Mouse (Mus musculus) embryonic facial prominence, embryonic 15.5 days (tissue): ENCODE data around the gene Grik4. TPM values are rescaled to one million over a fixed set of nuclear protein-coding genes. Genes with fewer than 3 reads are reported as not detected.

Source experiments
- ATAC-seq: fragments of 200-750 bp; cut with Nextera tagmentation; 2 replicates; pipeline ENCODE4 v1.8.0; 2017; ENCODE audit warnings: low read depth, moderate TSS enrichment; ENCODE audit not compliant: insufficient number of reproducible peaks, low FRiP score, low TSS enrichment
- H3K27ac ChIP-seq: fragments of 300-500 bp; sonication (generic); replicated peaks from 2 replicates; pipeline ENCODE4 v1.5.1; 2015; ENCODE audit warnings: mild to moderate bottlenecking, inconsistent platforms
- H3K27me3 ChIP-seq: fragments of 300-500 bp; sonication (generic); 2 replicates; pipeline ENCODE4 v1.6.1; 2015; ENCODE audit warnings: inconsistent platforms
- H3K36me3 ChIP-seq: fragments of 300-500 bp; sonication (generic); 2 replicates; pipeline ENCODE4 v1.6.1; 2015; ENCODE audit warnings: mild to moderate bottlenecking, inconsistent platforms
- H3K4me1 ChIP-seq: fragments of 300-500 bp; sonication (generic); 2 replicates; pipeline ENCODE4 v1.6.1; 2015; ENCODE audit warnings: inconsistent platforms
- H3K4me2 ChIP-seq: fragments of 300-500 bp; sonication (generic); replicated peaks from 2 replicates; pipeline ENCODE4 v1.6.1; 2015; ENCODE audit warnings: mild to moderate bottlenecking, inconsistent platforms
- H3K4me3 ChIP-seq: fragments of 300-500 bp; sonication (generic); replicated peaks from 2 replicates; pipeline ENCODE4 v1.5.1; 2015; ENCODE audit warnings: mild to moderate bottlenecking, inconsistent platforms
- H3K9ac ChIP-seq: fragments of 300-500 bp; sonication (generic); 2 replicates; pipeline ENCODE4 v1.6.1; 2015; ENCODE audit warnings: inconsistent platforms
- H3K9me3 ChIP-seq: fragments of 300-500 bp; sonication (generic); replicated peaks from 2 replicates; pipeline ENCODE4 v1.6.1; 2016; ENCODE audit warnings: inconsistent platforms
- WGBS: fragments of 180-500 bp; shearing (Covaris S2); methylation state at CpG from one replicate; pipeline ENCODE4 v1.1.7; 2015; 5-methylcytosine and 5-hydroxymethylcytosine counted together
- polyA plus RNA-seq: library from polyadenylated mRNA; unstranded; fragments of >200 nt; fragmentation: Nextera tagmentation; extraction: Ambion mirVana; gene quantifications from 2 replicates; pipeline ENCODE4 v1.2.1, GENCODE M21; 2015

The Grik4 gene
- polyA plus RNA-seq, 1 experiment from 2014 or later: 2.0 TPM

DNA sequence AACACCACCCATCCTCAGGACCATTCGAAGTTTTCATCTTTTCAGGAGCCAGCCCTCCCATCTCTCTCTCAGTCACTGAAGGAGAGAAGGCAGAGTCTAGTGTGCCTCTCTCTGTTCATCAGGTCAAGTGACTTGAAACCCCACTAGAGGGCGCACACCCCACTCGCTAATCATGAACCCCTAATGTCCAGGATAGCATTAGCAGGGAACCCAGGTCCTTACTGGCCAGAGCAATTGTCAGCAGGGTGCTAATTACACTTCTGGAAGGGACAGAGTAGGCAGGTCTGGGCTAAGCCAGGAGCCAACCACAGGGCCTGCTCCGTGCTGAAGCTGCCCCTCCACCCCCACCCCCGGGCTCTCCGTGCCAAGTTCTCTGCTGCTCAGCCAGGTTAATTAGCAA, 371.1 kb downstream of the Grik4 start:
- H3K27ac ChIP-seq: no peak overlapping the region
- peaks cover 16% of the 10 kb centered on the region for H3K4me1 ChIP-seq
- no peak overlapping the region for H3K9ac ChIP-seq
- ATAC-seq: no peak
- H3K36me3 ChIP-seq: no peaks in the 10 kb centered on the region
- peak overlapping the region; percentile 27 for H3K4me2 ChIP-seq
- no peaks in the 10 kb centered on the region for H3K9me3 ChIP-seq
- no peaks in the 10 kb centered on the region for H3K27me3 ChIP-seq
- WGBS: 17% methylated on average over 6 of the region's 6 CpGs
- H3K4me3 ChIP-seq: no peak overlapping the region

DNA sequence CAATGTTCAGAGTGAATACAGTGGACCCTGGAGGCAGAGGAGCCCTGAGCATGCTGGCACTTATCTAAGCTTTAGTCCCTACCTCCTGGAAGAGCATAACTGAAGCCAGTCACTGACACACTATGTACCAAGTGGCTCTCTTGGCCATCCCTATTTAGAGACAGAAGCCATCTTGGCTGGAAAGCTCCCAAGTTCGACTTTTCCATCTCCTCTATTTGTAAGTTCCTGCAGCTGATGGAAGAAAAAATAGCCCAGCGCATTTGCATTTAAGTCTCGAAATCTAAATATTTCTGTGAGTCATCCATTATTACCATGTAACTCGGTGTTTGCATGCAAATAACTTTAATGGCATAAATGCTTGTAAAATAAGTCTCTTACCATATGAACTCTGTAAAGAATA, 378.4 kb downstream of the Grik4 start:
- ATAC-seq: no peak
- Histone ChIP-seq H3K4me2 (no peak overlapping the region), H3K9me3 (no peaks in the 10 kb centered on the region), H3K9ac (no peak overlapping the region), H3K36me3 (no peaks in the 10 kb centered on the region), H3K4me1 (peaks cover 10% of the 10 kb centered on the region), H3K4me3 (no peak overlapping the region), H3K27me3 (no peaks in the 10 kb centered on the region), H3K27ac (no peak overlapping the region)
- 73% methylated on average over 4 of the region's 4 CpGs for WGBS

DNA sequence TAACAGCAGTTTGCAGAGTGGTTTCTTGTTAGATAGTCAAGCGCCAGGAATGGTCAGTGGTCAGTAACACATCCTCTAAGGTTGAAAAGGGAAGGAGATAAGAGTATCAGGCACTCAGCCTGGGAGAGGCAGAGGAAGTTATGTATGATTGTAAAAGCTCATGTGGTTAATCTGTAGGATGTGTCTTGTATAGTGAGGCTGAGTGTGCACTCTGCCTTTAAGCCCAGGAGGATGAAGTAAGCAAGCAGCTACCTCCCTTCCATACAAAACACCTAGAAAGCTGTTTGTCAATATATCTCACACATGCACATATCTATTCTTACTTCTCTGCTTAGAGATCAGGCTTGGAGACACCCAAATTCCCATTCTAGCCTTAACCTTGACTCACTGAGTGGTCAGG, 389.1 kb downstream of the Grik4 start:
- Histone ChIP-seq H3K9me3 (no peaks in the 10 kb centered on the region), H3K9ac (no peak overlapping the region), H3K36me3 (no peaks in the 10 kb centered on the region), H3K4me2 (no peak overlapping the region), H3K27me3 (no peaks in the 10 kb centered on the region), H3K27ac (no peak overlapping the region), H3K4me1 (no peaks in the 10 kb centered on the region), H3K4me3 (no peak overlapping the region)
- WGBS: 95% methylated on average over 1 of the region's 1 CpGs
- no peak for ATAC-seq

DNA sequence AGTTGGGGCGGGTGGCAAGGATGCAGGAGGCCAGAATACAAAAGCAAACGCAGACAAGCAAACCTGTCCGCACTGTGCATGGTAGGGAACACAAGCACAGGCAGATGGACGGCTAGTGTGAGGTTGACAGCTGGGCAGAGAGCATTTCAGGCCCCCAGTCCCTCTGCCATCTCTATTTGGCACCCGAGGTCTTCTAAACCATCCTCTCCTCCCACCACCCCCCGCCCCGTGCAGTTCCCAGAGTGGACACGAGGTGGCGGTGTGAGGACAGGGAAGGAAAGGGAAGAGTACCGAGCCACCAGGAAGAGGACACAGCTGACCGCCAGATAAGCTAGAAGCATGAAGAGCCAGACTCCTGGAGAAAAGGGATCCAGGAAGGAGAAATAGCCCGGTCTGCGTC, 394.2 kb downstream of the Grik4 start:
- Histone ChIP-seq H3K4me2 (no peak overlapping the region; the same call in 1 of the 2 replicates), H3K27ac (no peak overlapping the region), H3K9me3 (no peaks in the 10 kb centered on the region), H3K36me3 (no peaks in the 10 kb centered on the region), H3K27me3 (no peaks in the 10 kb centered on the region), H3K9ac (no peak overlapping the region), H3K4me3 (no peak overlapping the region), H3K4me1 (no peaks in the 10 kb centered on the region)
- WGBS: 15% methylated on average over 13 of the region's 13 CpGs
- no peak for ATAC-seq

DNA sequence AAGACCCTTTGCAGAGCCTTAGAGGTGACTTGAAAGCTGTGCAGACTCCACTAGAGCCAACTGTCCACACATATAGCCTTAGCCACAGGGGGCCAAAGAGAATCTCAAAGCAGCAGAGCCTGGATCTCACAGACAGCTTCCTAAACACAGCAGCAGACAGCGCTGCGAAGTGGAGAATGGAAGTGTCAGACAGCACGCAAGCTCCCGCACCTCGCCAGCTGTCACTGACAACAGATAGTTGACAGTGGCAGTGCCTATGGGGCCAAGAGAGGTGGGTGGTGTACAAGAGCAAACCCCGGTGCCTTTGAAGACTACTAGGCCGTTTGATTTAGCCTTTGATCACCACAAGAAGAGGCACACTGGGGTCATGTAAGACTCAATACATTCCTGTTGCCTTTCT, 395.3 kb downstream of the Grik4 start:
- no peaks in the 10 kb centered on the region for H3K4me1 ChIP-seq
- H3K36me3 ChIP-seq: no peaks in the 10 kb centered on the region
- no peak for ATAC-seq
- no peak overlapping the region for H3K27ac ChIP-seq
- no peak overlapping the region for H3K4me2 ChIP-seq
- WGBS: 69% methylated on average over 7 of the region's 7 CpGs
- H3K9me3 ChIP-seq: no peaks in the 10 kb centered on the region
- no peak overlapping the region for H3K4me3 ChIP-seq
- no peak overlapping the region for H3K9ac ChIP-seq
- H3K27me3 ChIP-seq: no peaks in the 10 kb centered on the region

DNA sequence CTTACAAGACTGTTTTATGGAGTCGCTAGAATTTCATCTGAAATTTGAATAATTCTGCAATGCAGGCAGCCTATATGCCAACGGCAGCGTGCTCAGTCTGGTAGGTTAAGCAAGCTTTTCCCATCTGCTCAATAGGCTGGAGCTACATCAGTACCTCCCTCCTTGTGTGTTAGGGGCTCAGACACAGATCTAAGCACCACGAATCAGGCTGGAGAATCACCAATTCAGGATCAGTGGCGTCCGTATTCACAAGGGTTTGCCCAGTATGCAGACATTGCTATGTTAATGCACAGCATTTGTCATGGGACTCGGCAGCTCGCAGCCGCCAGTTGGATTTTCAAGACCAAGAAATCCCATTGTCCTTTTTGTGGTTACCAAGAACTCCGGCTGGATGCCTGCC, 399.8 kb downstream of the Grik4 start:
- Histone ChIP-seq H3K36me3 (no peaks in the 10 kb centered on the region), H3K4me1 (no peaks in the 10 kb centered on the region), H3K4me2 (no peak overlapping the region), H3K9ac (no peak overlapping the region), H3K27ac (no peak overlapping the region), H3K4me3 (no peak overlapping the region), H3K27me3 (no peaks in the 10 kb centered on the region), H3K9me3 (no peaks in the 10 kb centered on the region)
- ATAC-seq: no peak
- 75% methylated on average over 10 of the region's 10 CpGs for WGBS

DNA sequence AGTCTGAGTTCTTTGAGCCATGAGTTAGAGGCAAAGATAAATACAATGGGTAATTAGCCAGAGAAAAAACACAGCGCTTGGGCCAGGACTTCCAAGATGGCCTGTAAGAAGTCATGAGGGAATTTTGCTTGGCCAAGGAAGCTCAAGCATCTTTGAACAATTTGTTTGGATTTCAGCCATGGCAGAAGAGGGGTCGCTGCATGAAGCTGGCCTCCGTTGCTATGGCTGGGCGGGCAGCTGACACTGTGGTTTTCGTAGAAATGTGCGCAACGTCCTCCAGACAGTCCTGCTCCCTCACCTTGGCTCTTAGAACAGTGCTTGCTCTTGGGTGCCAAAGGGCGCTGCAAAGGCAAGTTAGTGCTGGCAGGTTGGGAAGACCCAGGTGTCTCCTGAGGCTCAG, 410.8 kb downstream of the Grik4 start:
- H3K27ac ChIP-seq: no peak overlapping the region
- H3K4me3 ChIP-seq: no peak overlapping the region
- no peak for ATAC-seq
- 84% methylated on average over 8 of the region's 8 CpGs for WGBS
- H3K27me3 ChIP-seq: no peaks in the 10 kb centered on the region
- H3K36me3 ChIP-seq: no peaks in the 10 kb centered on the region
- H3K9me3 ChIP-seq: no peaks in the 10 kb centered on the region
- no peak overlapping the region for H3K9ac ChIP-seq
- H3K4me2 ChIP-seq: no peak overlapping the region
- H3K4me1 ChIP-seq: peaks cover 12% of the 10 kb centered on the region; the same call in 1 of the 2 replicates

DNA sequence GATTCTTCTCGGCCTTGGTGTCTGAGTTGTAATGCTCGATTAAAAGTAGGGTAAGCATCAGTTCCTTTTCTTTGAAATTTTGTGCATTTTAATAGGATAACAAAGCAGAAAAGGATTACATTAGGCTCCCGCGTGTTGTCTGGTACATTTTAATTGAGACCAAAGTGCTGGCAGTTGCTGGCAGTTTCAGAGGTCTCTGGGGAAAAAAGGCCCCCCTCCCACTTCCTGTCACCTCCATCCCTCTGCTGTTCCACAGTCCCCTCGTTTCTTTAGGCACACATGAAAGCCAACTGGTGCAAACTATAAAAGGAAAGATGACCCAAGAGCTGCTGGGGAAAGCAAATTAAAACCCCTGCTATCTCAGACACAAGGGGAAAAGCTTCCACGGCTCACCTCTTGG, 411.3 kb downstream of the Grik4 start:
- H3K36me3 ChIP-seq: no peaks in the 10 kb centered on the region
- peaks cover 12% of the 10 kb centered on the region; the same call in 1 of the 2 replicates for H3K4me1 ChIP-seq
- no peaks in the 10 kb centered on the region for H3K27me3 ChIP-seq
- H3K9me3 ChIP-seq: no peaks in the 10 kb centered on the region
- H3K9ac ChIP-seq: no peak overlapping the region
- H3K4me2 ChIP-seq: no peak overlapping the region
- no peak overlapping the region for H3K27ac ChIP-seq
- 27% methylated on average over 6 of the region's 6 CpGs for WGBS
- no peak overlapping the region for H3K4me3 ChIP-seq
- ATAC-seq: no peak

DNA sequence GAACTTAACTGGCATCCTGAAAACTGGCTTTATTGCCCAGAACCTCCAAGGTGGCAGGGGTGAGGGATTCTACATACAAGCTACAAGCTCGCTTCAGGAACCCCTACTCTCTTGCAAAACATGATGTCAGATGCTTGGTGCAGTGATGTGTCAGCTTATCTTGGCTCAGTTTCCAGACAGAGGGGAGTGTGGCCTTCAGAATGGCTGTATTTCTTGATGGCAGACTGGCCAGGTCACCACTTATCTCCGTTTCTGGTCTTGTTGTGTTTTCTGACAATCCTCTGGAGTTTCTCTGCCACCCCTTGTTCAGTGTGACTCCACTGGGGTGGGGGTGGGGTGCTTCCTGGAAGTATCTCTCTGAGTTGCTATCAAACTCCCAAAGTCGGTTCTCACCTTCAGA, 412.3 kb downstream of the Grik4 start:
- H3K27ac ChIP-seq: no peak overlapping the region
- H3K9ac ChIP-seq: no peak overlapping the region
- ATAC-seq: no peak
- no peak overlapping the region for H3K4me2 ChIP-seq
- 47% methylated on average over 3 of the region's 3 CpGs for WGBS
- no peaks in the 10 kb centered on the region for H3K9me3 ChIP-seq
- no peak overlapping the region for H3K4me3 ChIP-seq
- peaks cover 12% of the 10 kb centered on the region; the same call in 1 of the 2 replicates for H3K4me1 ChIP-seq
- H3K36me3 ChIP-seq: no peaks in the 10 kb centered on the region
- H3K27me3 ChIP-seq: no peaks in the 10 kb centered on the region

DNA sequence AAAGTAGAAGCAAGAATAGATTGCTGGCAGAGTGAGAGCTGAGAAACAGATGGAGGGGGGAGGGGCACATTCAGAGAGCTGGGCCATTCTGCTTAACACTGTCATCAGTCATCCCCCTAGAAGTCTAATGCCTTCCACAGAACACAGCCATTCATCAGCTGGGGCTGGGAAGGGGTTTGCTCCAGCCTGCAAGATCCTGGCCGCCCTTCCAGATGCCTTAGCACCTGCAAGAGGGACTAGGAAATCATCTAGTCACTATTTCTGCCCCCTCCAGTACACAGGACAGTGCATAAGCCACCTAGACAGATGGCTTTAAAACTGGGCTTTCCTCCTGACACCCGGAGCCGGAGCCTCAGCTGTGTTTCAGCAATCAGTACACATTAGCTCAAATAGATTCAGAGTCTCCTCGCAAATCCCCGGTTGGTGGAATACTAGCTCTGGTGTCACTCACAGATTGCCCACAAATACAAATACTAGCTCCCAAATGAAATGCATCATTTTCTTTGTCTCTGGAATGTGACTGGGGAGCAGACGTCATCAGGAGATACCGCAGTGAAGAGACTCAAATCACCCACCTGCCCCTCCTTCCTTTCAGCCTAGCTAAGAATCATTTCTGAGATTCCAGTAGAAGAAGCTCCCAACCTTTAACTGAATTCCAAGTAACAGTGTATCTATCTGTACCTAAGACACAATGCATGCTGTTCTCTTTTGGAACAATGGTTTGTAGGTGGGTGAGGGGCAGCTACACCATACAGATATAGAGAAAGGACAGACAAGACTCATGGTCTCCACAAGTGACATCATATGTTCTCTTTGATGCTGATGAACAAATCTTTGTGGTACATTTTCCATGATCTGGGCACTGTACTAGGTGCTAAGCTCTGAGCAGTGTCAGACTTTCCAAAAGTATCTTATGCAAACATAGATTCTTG, 413.8 kb downstream of the Grik4 start:
- no peak overlapping the region for H3K4me2 ChIP-seq
- no peaks in the 10 kb centered on the region for H3K27me3 ChIP-seq
- H3K9ac ChIP-seq: no peak overlapping the region
- H3K4me3 ChIP-seq: no peak overlapping the region
- H3K36me3 ChIP-seq: no peaks in the 10 kb centered on the region
- no peak for ATAC-seq
- WGBS: 48% methylated on average over 7 of the region's 7 CpGs
- H3K4me1 ChIP-seq: peaks cover 12% of the 10 kb centered on the region; the same call in 1 of the 2 replicates
- H3K9me3 ChIP-seq: no peaks in the 10 kb centered on the region
- H3K27ac ChIP-seq: no peak overlapping the region

DNA sequence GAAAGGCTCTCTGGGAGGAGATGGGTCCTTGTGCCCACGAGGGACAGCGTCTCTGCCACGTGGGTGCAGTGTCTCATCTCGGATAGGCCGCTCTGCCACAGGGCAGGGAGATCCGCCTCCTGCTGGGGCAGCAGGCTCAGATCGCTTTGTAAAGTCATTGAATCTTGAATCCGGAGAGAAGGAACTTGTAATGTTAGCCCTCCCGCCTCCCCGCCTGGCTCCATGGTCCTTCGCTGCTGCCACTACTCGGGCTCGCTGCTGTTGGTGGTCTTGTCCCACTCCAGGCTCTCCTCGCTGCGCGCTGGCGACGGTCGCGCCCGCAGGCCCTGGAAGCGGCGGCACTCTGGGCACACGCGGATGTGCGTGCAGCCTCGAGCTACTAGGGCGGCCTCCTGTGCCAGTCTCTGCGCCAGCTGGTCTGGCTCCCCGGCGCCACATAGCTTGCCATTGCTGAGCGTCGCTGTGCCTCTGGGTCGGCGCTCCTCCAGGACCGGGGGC, 423.7 kb downstream of the Grik4 start:
- Histone ChIP-seq H3K9me3 (no peaks in the 10 kb centered on the region), H3K27me3 (peaks cover 12% of the 10 kb centered on the region; the same call in 1 of the 2 replicates), H3K4me1 (peaks cover 11% of the 10 kb centered on the region), H3K4me2 (peak overlapping the region; percentile 76), H3K9ac (peak overlapping the region; percentile 34), H3K4me3 (peak overlapping the region; percentile 39), H3K36me3 (no peaks in the 10 kb centered on the region), H3K27ac (peak overlapping the region; percentile 48)
- WGBS: 3% methylated on average over 36 of the region's 36 CpGs
- ATAC-seq: peak; percentile 67; the same call in 1 of the 2 replicates
